Mouse (Mus musculus): ENCODE measurements around the gene Nsd1.
"Not testable (repeated sequence)": the region's sequence is repeated elsewhere in the genome, so short reads cannot be mapped to it uniquely, and the experiment has no call there.

Nsd1 gene

GRCm38 (mm10) chr13:55190121-55190868 lies 19.3 kb upstream of the Nsd1 start:
- DNase-seq (ENCODE audit: low spot score): peak; percentile 97

GRCm38 (mm10) chr13:55191535-55191934 lies 18.0 kb upstream of the Nsd1 start:
- no peak for DNase-seq (ENCODE audit: low spot score)

- not testable (repeated sequence) for DNase-seq (ENCODE audit: low spot score)
These were observed 6.8 kb upstream of the Nsd1 start for GRCm38 (mm10) chr13:55202758-55203157.

GRCm38 (mm10) chr13:55203740-55204139 lies 5.8 kb upstream of the Nsd1 start:
- DNase-seq (ENCODE audit: low spot score): no peak

GRCm38 (mm10) chr13:55204667-55205389 lies 4.8 kb upstream of the Nsd1 start:
- DNase-seq (ENCODE audit: low spot score): no peak

- no peak for DNase-seq (ENCODE audit: low spot score)
These were observed 4.0 kb upstream of the Nsd1 start for GRCm38 (mm10) chr13:55205448-55206205.

- no peak for DNase-seq (ENCODE audit: low spot score)
These were observed 539 bp upstream of the Nsd1 start for GRCm38 (mm10) chr13:55208837-55209648.

- DNase-seq (ENCODE audit: low spot score): peak; percentile 65
These were observed 800 bp downstream of the Nsd1 start for GRCm38 (mm10) chr13:55210193-55210970.

- DNase-seq (ENCODE audit: low spot score): no peak
These were observed 1.3 kb downstream of the Nsd1 start for GRCm38 (mm10) chr13:55210971-55211220.

GRCm38 (mm10) chr13:55211221-55212010 lies 1.8 kb downstream of the Nsd1 start:
- DNase-seq (ENCODE audit: low spot score): peak; percentile 87

GRCm38 (mm10) chr13:55212011-55212360 lies 2.4 kb downstream of the Nsd1 start:
- no peak for DNase-seq (ENCODE audit: low spot score)

GRCm38 (mm10) chr13:55212361-55213137 lies 3.0 kb downstream of the Nsd1 start:
- DNase-seq (ENCODE audit: low spot score): no peak

- DNase-seq (ENCODE audit: low spot score): no peak
These were observed 3.7 kb downstream of the Nsd1 start for GRCm38 (mm10) chr13:55213138-55213806.

GRCm38 (mm10) chr13:55224364-55224763 lies 14.8 kb downstream of the Nsd1 start:
- no peak for DNase-seq (ENCODE audit: low spot score)

- no peak for DNase-seq (ENCODE audit: low spot score)
These were observed 21.1 kb downstream of the Nsd1 start for GRCm38 (mm10) chr13:55230701-55231100.

GRCm38 (mm10) chr13:55243205-55243604 lies 33.6 kb downstream of the Nsd1 start:
- DNase-seq (ENCODE audit: low spot score): no peak

- DNase-seq (ENCODE audit: low spot score): no peak
These were observed 37.9 kb downstream of the Nsd1 start for GRCm38 (mm10) chr13:55247293-55248030.

- no peak for DNase-seq (ENCODE audit: low spot score)
These were observed 39.7 kb downstream of the Nsd1 start for GRCm38 (mm10) chr13:55249246-55249645.

- no peak for DNase-seq (ENCODE audit: low spot score)
These were observed 43.2 kb downstream of the Nsd1 start for GRCm38 (mm10) chr13:55252820-55253219.

Measured in lung, postnatal 25 days (tissue).